Mouse (Mus musculus) megakaryocyte progenitor cell, adult 5-6 weeks (primary cell): Measurements from ENCODE around the gene Abcc6. TPM values are rescaled to one million over a fixed set of nuclear protein-coding genes. Genes with fewer than 3 reads are reported as not detected.

Source experiments
- ATAC-seq: replicated peaks from 2 replicates; pipeline ENCODE4 v1.8.0; 2016; ENCODE audit warnings: mild to moderate bottlenecking, moderate TSS enrichment, inconsistent platforms; ENCODE audit not compliant: poor library complexity
- total RNA-seq, 2 experiments: library from RNA; stranded (forward) in 1 of 2; stranded (reverse) in 1 of 2; fragments of 157-497, 149-512 nt in 1 of 2; fragments of 200-1000 nt in 1 of 2; gene quantifications; 2 replicates each; pipeline versions ENCODE4 v1.2.3 to v1.2.4; 2015 to 2017

Abcc6 gene
- total RNA-seq (2015) (not detected in 2 replicates), total RNA-seq (2017) (not detected in 2 replicates)

DNA sequence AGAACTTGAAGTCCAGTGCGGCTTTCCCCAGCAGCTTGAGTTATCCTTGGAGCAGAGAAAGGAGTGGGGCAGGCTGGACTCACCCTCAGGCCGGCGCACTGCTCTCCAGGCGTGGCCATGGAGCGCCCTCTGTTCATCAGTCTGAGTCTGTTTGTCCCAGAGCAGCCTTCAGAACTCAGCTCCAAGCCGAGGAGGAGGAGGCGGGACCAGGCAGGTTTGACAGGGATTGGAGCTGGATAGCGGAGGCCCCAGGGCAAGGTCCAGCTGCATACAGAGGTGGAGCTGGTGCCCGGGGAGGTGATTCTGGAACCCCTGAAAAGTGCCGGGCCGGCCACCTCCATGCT, at the start of gene Abcc6:
Abcc6 (minus strand) TSS at position 158 of the 344 bp plus-strand sequence.
- ATAC-seq, result no peak

GRCm38 (mm10) chr7:46077675-46078074, 47.6 kb upstream of the Abcc6 start:
- no peak for ATAC-seq

DNA sequence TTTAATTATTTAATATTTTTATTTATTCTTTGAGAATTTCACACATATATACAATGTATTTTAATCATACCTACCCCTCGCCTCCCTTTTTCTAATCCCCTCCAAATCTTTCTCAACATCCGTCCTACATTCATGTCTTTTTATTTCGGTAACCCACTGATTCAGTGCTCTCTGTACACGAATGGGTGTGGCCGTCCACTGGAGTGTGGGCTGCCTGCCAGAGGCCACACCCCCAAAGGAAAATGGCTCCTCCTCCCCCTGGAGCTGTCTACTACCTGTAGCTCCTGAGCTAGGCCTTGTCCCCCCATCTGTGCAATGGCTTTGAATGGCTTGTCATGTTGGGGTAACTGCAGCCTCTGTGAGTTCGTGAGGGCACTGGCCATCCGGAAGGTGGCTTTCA, 46.7 kb upstream of the Abcc6 start:
- ATAC-seq, result peak; percentile 63

DNA sequence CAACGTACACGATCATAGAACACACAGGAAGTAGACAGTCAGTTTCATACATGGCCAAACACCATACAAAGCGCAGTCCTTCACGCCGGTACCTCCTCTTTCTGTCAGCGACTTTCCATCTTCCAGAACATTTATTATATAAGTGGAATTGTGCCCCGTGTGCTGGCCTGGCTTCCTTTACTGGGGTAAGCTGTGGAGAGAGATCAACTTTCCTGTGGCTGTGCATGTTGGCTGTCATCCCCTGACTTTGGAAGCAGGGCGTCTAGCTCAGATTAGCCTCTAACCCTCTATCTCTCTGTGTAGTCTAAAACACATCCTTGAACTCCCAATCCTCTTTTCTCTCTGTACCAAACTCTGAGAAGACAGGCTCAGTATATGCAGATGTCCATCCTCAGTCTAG, 38.7 kb upstream of the Abcc6 start:
- no peak for ATAC-seq

GRCm38 (mm10) chr7:46063296-46063695, 33.2 kb upstream of the Abcc6 start:
- ATAC-seq, result no peak

- no peak for ATAC-seq
These were observed 31.5 kb upstream of the Abcc6 start for GRCm38 (mm10) chr7:46061614-46062013.

DNA sequence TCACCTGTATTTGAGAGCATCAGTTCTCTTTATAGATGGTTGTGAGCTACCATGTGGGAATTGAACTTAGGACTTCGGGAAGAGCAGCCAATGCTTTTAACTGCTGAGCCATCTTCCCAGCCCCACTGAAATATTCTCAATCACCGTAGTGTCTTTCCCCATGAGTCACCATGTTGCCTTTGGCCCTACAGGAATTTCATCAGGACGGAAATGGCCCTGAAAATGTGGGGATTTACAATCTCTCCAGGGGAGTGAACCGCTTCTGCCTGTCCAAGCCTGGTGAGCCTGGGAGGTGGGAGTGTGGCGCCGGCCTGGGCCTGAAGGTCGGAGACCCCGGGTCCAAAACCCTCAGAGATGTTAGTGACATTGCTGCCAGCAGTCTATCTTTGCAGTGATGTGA, 30.6 kb upstream of the Abcc6 start:
- ATAC-seq, result no peak

DNA sequence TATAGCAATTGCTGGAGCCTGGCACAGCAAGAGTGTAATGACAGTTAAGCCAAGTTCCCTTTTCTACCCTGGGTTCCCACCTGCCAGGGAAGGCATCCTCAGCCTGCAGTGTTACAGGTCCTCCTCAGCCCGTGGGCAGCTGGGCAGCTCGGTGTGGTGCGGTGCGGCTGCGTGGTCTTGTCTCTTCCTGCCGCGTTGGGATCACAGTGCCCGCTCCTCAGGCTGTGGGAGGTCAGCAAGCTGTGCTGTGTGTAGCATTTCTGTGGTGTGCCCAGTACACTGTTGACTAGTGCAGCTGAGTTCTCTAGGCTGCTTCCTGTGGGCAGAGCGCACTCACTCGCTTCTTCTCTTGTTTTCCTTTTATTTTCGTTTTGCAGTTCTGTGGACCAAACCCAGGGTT, 28.8 kb upstream of the Abcc6 start:
- ATAC-seq, result peak; percentile 81

GRCm38 (mm10) chr7:46053566-46053965, 23.5 kb upstream of the Abcc6 start:
- no peak for ATAC-seq

DNA sequence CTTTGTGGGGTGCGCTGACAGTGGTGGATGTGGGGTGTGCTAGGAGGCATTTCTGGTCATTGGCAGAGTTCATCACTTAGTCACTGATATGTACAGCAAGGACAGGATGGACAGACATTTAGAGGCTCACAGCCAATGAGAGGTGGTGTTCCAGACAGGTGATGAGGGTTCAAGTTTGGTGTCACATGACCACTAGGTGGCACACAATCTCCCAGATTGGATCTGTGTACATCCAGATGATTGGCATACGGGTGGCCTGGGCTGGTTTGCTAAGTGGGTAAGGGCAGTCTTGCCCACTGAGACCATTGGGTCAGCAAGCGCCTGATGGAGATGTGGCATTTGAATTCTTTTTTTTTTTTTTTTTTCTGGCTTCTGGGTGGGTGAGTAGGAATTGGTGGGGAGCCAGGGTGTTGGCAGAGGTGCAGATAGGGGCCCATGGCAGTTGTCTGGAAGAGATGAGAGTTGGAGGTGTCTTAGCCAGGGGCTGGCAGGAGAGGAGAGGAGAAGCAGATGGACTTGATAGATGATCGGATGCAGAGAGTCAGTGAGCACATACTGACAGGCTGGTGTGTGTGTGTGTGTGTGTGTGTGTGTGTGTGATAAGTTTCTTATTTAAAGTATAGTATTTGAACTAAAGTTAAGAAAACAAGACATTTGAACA, 22.2 kb upstream of the Abcc6 start:
- ATAC-seq, result peak; percentile 91

- ATAC-seq, result no peak
These were observed 19.9 kb upstream of the Abcc6 start for GRCm38 (mm10) chr7:46049981-46050380.

GRCm38 (mm10) chr7:46047873-46048562, 17.9 kb upstream of the Abcc6 start:
- no peak for ATAC-seq

- peak; percentile 20; the same call in 1 of the 2 replicates for ATAC-seq
These were observed 15.8 kb upstream of the Abcc6 start for GRCm38 (mm10) chr7:46045882-46046281.

DNA sequence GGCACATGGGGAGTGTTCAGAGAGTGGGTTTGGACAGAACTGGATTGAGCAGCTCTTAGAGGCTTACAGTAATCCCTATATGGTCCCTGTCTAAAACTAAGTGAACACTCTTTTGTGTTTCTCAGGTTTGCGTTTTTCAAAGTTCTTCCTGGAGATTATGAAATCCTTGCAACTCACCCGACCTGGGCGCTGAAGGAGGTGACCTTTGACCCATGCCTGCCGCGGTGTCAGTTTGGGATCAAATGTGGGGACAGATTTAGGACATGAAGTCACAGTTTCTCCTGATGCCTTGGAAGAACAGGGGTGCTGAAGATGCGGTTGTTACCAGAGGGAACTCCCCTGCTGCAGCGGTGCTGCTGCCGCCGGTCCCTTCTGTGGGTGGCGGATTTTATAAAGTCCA, 14.0 kb upstream of the Abcc6 start:
- ATAC-seq, result no peak

- no peak for ATAC-seq
These were observed 9.8 kb upstream of the Abcc6 start for GRCm38 (mm10) chr7:46039873-46040272.

GRCm38 (mm10) chr7:46037433-46037832, 7.3 kb upstream of the Abcc6 start:
- no peak for ATAC-seq

DNA sequence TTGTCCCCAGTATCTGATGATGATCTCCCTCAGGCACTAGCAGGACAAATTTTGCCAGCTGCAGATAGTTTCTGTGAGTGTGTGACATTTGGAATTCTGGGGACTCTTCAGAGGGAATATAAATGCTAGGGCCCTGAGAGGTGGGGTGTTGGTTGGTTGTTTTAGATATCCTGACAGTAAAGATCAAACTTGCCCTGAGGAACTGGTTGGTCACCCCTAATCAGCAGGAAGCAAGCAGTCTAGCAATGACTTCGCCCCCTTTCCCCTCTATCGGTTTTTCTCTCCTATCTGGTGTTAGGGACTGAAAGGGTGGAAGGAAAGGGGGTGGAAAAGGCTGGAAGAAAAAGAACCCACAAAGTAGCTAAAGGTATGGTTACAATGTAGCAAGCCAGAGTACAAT, 5.4 kb upstream of the Abcc6 start:
- peak; percentile 9; the same call in 1 of the 2 replicates for ATAC-seq

- ATAC-seq, result peak; percentile 8; the same call in 1 of the 2 replicates
These were observed 4.9 kb upstream of the Abcc6 start for GRCm38 (mm10) chr7:46034991-46035390.

DNA sequence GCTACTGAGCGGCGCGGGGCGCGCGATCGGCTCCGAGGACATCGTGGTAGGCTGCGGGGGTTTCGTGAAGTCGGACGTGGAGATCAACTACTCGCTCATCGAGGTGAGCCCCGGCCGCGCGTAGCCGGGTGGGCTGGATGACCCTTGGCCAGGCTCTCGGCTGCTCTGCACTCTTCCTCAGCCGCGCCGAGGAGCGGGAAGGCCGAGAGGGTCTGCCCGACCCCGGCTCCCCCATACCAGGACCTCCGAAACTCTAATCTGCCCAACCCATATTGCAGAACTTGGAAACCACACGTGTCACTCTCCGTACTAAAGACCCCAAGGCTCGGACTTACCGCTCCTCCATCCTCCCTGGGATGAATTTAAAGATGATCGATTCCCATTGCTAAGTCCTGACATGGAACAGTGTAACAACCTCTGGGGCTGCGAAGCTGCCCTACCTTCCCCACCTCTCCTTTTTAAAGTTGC, 3.8 kb upstream of the Abcc6 start:
- no peak for ATAC-seq

DNA sequence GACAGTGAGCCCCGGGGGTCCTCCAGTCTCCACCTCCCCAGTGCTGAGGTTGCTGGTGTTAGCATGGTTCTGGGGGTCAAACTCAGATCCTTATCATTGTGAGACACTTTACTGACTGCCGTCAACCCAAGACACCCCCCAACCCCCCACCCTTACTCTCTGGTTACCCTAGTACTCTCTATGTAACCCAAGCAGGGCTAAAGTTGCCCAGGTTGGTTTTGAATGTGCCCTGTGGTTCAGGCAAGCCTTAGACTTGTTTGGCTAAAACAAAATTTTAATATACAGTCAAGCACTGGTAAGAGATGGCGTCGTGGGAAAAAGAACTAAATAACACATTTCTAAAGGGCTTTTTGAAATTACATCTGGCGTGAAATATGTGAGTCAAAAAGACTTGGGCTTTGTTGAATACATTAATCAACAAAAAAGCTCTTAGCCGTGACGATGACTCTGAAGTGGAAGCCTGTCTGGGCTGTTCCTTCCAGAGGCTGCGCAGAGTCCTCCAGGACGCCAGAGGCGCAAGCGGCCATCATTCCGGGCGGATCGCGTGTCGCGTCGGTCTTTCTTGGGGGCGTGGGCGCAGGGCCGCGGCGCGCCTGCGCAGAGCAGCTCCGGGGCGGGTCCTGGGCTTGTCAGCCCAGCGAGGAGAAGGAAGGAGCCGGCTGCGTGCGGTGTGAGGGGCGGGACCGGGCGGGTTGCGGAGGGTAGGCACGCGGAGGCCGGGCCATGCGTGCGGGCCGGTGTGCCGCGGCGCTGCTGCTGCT, 3.2 kb upstream of the Abcc6 start, which contains the start of gene Nomo1:
Nomo1 (plus strand) TSS at position 590 of the 761 bp plus-strand sequence.
- peak; percentile 82 for ATAC-seq

DNA sequence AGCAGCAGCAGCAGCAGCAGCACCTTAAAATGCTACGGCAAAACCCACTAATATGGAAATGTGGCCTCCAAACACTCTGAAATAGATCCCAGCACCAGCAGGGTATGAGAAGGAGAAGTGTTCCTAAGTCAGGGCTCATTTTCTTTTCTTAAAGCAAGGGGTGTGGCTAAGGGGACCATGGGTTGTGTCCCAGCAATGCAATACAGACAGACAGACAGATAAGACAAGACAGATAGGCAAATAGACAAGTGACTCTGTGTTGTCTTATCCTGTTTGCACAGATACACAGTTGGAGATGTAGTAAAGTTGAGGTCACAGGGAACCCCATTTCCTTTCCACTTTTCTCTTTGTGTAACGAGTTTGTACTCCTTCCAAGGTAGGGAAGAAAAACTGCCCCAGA, 973 bp upstream of the Abcc6 start:
- peak; percentile 43 for ATAC-seq
